Mouse (Mus musculus): ENCODE data around the gene Slc12a9. TPM values are rescaled to one million over a fixed set of nuclear protein-coding genes. Genes with fewer than 3 reads are reported as not detected.

Slc12a9 gene
- total RNA-seq, 1 experiment, result 20.9 TPM

GRCm38 (mm10) chr5:137345821-137346220 lies 12.4 kb upstream of the Slc12a9 start:
- H3K27ac ChIP-seq (ENCODE audit: insufficient read depth, low read depth, low read length, poor library complexity, severe bottlenecking), result no peak overlapping the region
- H3K4me1 ChIP-seq (ENCODE audit: control insufficient read depth in 2 of 2, insufficient read depth in 2 of 2, low read length in 2 of 2, poor library complexity in 1 of 2), result peaks cover 3 to 7% of the 10 kb centered on the region in 2 experiments; a peak in 3 of 4 replicates
- H3K9me3 ChIP-seq (ENCODE audit: control insufficient read depth, insufficient read depth, low read depth, low read length), result no peaks in the 10 kb centered on the region
- in situ Hi-C loops (cut with MboI; ENCODE audit: low sequenced_read_pairs in 2 of 2, unreplicated experiment in 2 of 2), result no loop called here
- no peak for DNase-seq (ENCODE audit: low read depth, low spot score)
- TF ChIP-seq ZNF384 (IDR thresholded peaks at IDR 0.05; ENCODE audit: low read depth, low read length), result no peak; the same call in 1 of the 2 replicates
- no peaks in the 10 kb centered on the region for H3K36me3 ChIP-seq (ENCODE audit: control insufficient read depth, insufficient read depth, low read length, poor library complexity, severe bottlenecking)
- no peak overlapping the region for H3K9ac ChIP-seq (ENCODE audit: insufficient read depth, low read depth, low read length, poor library complexity, severe bottlenecking)
- H3K4me3 ChIP-seq (ENCODE audit: insufficient read depth in 1 of 2, low read depth in 1 of 2, low read length in 2 of 2, poor library complexity in 1 of 2, severe bottlenecking in 1 of 2), result no peak overlapping the region

- in situ Hi-C loops (cut with MboI; ENCODE audit: low sequenced_read_pairs in 2 of 2, unreplicated experiment in 2 of 2), result no loop called here
- no peak for DNase-seq (ENCODE audit: low read depth, low spot score)
- no peak for TF ChIP-seq CHD2 (IDR thresholded peaks at IDR 0.05; ENCODE audit: low read depth, low read length)
- TF ChIP-seq ZC3H11A (IDR thresholded peaks at IDR 0.05; ENCODE audit: borderline replicate concordance, low read depth, low read length), result no peak
- no peak for TF ChIP-seq HCFC1 (IDR thresholded peaks at IDR 0.05; ENCODE audit: borderline replicate concordance, insufficient read depth, low read length)
- TF ChIP-seq MAFK (IDR thresholded peaks at IDR 0.05; ENCODE audit: insufficient read depth, low read depth, low read length), result no peak
- TF ChIP-seq ZNF384 (IDR thresholded peaks at IDR 0.05; ENCODE audit: low read depth, low read length), result no peak
Observed at GRCm38 (mm10) chr5:137343869-137344268, 10.5 kb upstream of the Slc12a9 start.

GRCm38 (mm10) chr5:137343412-137343811 lies 10.0 kb upstream of the Slc12a9 start:
- Histone ChIP-seq H3K36me3 (ENCODE audit: control insufficient read depth, insufficient read depth, low read length, poor library complexity, severe bottlenecking) (no peaks in the 10 kb centered on the region), H3K27ac (ENCODE audit: insufficient read depth, low read depth, low read length, poor library complexity, severe bottlenecking) (no peak overlapping the region), H3K9me3 (ENCODE audit: control insufficient read depth, insufficient read depth, low read depth, low read length) (no peaks in the 10 kb centered on the region), H3K9ac (ENCODE audit: insufficient read depth, low read depth, low read length, poor library complexity, severe bottlenecking) (no peak overlapping the region), H3K4me3 (ENCODE audit: insufficient read depth in 1 of 2, low read depth in 1 of 2, low read length in 2 of 2, poor library complexity in 1 of 2, severe bottlenecking in 1 of 2) (no peak overlapping the region), H3K4me1 (ENCODE audit: control insufficient read depth in 2 of 2, insufficient read depth in 2 of 2, low read length in 2 of 2, poor library complexity in 1 of 2) (peaks cover 3 to 17% of the 10 kb centered on the region in 2 experiments; a peak in 3 of 4 replicates)
- TF ChIP-seq ZNF384 (IDR thresholded peaks at IDR 0.05; ENCODE audit: low read depth, low read length) (no peak), ZC3H11A (IDR thresholded peaks at IDR 0.05; ENCODE audit: borderline replicate concordance, low read depth, low read length) (no peak), HCFC1 (IDR thresholded peaks at IDR 0.05; ENCODE audit: borderline replicate concordance, insufficient read depth, low read length) (no peak), MAFK (IDR thresholded peaks at IDR 0.05; ENCODE audit: insufficient read depth, low read depth, low read length) (no peak), CHD2 (IDR thresholded peaks at IDR 0.05; ENCODE audit: low read depth, low read length) (no peak)
- DNase-seq (ENCODE audit: low read depth, low spot score), result no peak
- in situ Hi-C loops (cut with MboI; ENCODE audit: low sequenced_read_pairs in 2 of 2, unreplicated experiment in 2 of 2), result no loop called here

More at GRCm38 (mm10) chr5:137343869-137344268, 10.5 kb upstream of the Slc12a9 start:
- no peak overlapping the region for H3K4me3 ChIP-seq (ENCODE audit: insufficient read depth in 1 of 2, low read depth in 1 of 2, low read length in 2 of 2, poor library complexity in 1 of 2, severe bottlenecking in 1 of 2)
- no peaks in the 10 kb centered on the region for H3K9me3 ChIP-seq (ENCODE audit: control insufficient read depth, insufficient read depth, low read depth, low read length)
- no peak overlapping the region for H3K27ac ChIP-seq (ENCODE audit: insufficient read depth, low read depth, low read length, poor library complexity, severe bottlenecking)
- H3K4me1 ChIP-seq (ENCODE audit: control insufficient read depth in 2 of 2, insufficient read depth in 2 of 2, low read length in 2 of 2, poor library complexity in 1 of 2), result peaks cover 3 to 17% of the 10 kb centered on the region in 2 experiments; a peak in 3 of 4 replicates
- H3K9ac ChIP-seq (ENCODE audit: insufficient read depth, low read depth, low read length, poor library complexity, severe bottlenecking), result no peak overlapping the region
- H3K36me3 ChIP-seq (ENCODE audit: control insufficient read depth, insufficient read depth, low read length, poor library complexity, severe bottlenecking), result no peaks in the 10 kb centered on the region

- peaks cover 2 to 19% of the 10 kb centered on the region in 2 experiments; a peak in 3 of 4 replicates for H3K4me1 ChIP-seq (ENCODE audit: control insufficient read depth in 2 of 2, insufficient read depth in 2 of 2, low read length in 2 of 2, poor library complexity in 1 of 2)
- in situ Hi-C loops (cut with MboI; ENCODE audit: low sequenced_read_pairs in 2 of 2, unreplicated experiment in 2 of 2), result no loop called here
- DNase-seq (ENCODE audit: low read depth, low spot score), result no peak
Observed at GRCm38 (mm10) chr5:137342407-137343012, 9.1 kb upstream of the Slc12a9 start.

GRCm38 (mm10) chr5:137340222-137340621 lies 6.8 kb upstream of the Slc12a9 start:
- no peak overlapping the region for H3K9ac ChIP-seq (ENCODE audit: insufficient read depth, low read depth, low read length, poor library complexity, severe bottlenecking)
- no peaks in the 10 kb centered on the region for H3K9me3 ChIP-seq (ENCODE audit: control insufficient read depth, insufficient read depth, low read depth, low read length)
- no peaks in the 10 kb centered on the region for H3K36me3 ChIP-seq (ENCODE audit: control insufficient read depth, insufficient read depth, low read length, poor library complexity, severe bottlenecking)
- no peak overlapping the region for H3K27ac ChIP-seq (ENCODE audit: insufficient read depth, low read depth, low read length, poor library complexity, severe bottlenecking)
- TF ChIP-seq CHD2 (IDR thresholded peaks at IDR 0.05; ENCODE audit: low read depth, low read length), result no peak
- no peak for TF ChIP-seq ZC3H11A (IDR thresholded peaks at IDR 0.05; ENCODE audit: borderline replicate concordance, low read depth, low read length)
- no peak for TF ChIP-seq MAFK (IDR thresholded peaks at IDR 0.05; ENCODE audit: insufficient read depth, low read depth, low read length)
- no peak for TF ChIP-seq ZNF384 (IDR thresholded peaks at IDR 0.05; ENCODE audit: low read depth, low read length)
- TF ChIP-seq HCFC1 (IDR thresholded peaks at IDR 0.05; ENCODE audit: borderline replicate concordance, insufficient read depth, low read length), result no peak
- in situ Hi-C loops (cut with MboI; ENCODE audit: low sequenced_read_pairs in 2 of 2, unreplicated experiment in 2 of 2), result no loop called here
- H3K4me1 ChIP-seq (ENCODE audit: control insufficient read depth in 2 of 2, insufficient read depth in 2 of 2, low read length in 2 of 2, poor library complexity in 1 of 2), result peaks cover 5 to 23% of the 10 kb centered on the region in 2 experiments; a peak in 3 of 4 replicates
- no peak for DNase-seq (ENCODE audit: low read depth, low spot score)
- H3K4me3 ChIP-seq (ENCODE audit: insufficient read depth in 1 of 2, low read depth in 1 of 2, low read length in 2 of 2, poor library complexity in 1 of 2, severe bottlenecking in 1 of 2), result no peak overlapping the region

More at GRCm38 (mm10) chr5:137342407-137343012, 9.1 kb upstream of the Slc12a9 start:
- Histone ChIP-seq H3K27ac (ENCODE audit: insufficient read depth, low read depth, low read length, poor library complexity, severe bottlenecking) (no peak overlapping the region), H3K4me3 (ENCODE audit: insufficient read depth in 1 of 2, low read depth in 1 of 2, low read length in 2 of 2, poor library complexity in 1 of 2, severe bottlenecking in 1 of 2) (no peak overlapping the region), H3K36me3 (ENCODE audit: control insufficient read depth, insufficient read depth, low read length, poor library complexity, severe bottlenecking) (no peaks in the 10 kb centered on the region), H3K9ac (ENCODE audit: insufficient read depth, low read depth, low read length, poor library complexity, severe bottlenecking) (no peak overlapping the region), H3K9me3 (ENCODE audit: control insufficient read depth, insufficient read depth, low read depth, low read length) (no peaks in the 10 kb centered on the region)
- no peak for TF ChIP-seq HCFC1 (IDR thresholded peaks at IDR 0.05; ENCODE audit: borderline replicate concordance, insufficient read depth, low read length)

All from ES-E14 (cell line).